Mouse (Mus musculus): ENCODE measurements at regions not wholly inside any gene's neighbourhood (a gene's known extent, or its start where the extent isn't known, plus 50 kb on each side); places are given as distances from the start of the nearest gene placed in this dataset.

DNA sequence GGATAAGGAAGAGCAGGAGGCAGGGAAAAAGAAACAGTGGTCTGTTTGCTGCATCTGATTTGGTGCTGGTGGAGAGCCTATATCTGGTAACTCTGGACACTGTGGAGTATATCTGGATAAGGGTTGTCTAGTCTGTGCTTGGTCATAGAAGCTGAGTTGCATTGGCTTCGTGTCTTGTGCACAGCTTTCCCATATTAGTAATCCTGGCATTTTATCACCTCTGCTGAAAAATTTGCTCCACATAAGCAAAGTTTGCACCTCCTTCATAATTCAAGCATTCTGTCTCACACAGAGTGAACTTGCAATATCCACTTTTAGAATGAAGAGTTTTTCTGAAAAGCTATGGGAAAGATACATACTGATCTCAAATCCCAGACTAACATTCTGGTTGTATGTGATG lies 269.8 kb upstream of the Zwint start:
- no peak for TF ChIP-seq CHD2 (IDR thresholded peaks at IDR 0.05; ENCODE audit: low read length)
- no peak for TF ChIP-seq ZMIZ1 (IDR thresholded peaks at IDR 0.05; ENCODE audit: low read depth, low read length)
- no peak for TF ChIP-seq MEF2A (IDR thresholded peaks at IDR 0.05; ENCODE audit: extremely low read depth, insufficient replicate concordance, low read depth, low read length, poor library complexity, severe bottlenecking)
- TF ChIP-seq EP300 (IDR thresholded peaks at IDR 0.05; ENCODE audit: low read depth in 1 of 2, low read length in 2 of 2) = no peak
- no peak for TF ChIP-seq USF2 (IDR thresholded peaks at IDR 0.05; ENCODE audit: borderline replicate concordance in 1 of 2, insufficient read depth in 1 of 2, low read depth in 1 of 2, low read length in 2 of 2)
- TF ChIP-seq CTCF (IDR thresholded peaks at IDR 0.05 in 2 of 3, conservative IDR thresholded peaks at IDR 0.05 in 1 of 3; ENCODE audit: control insufficient read depth in 1 of 3, insufficient read depth in 1 of 3, low read depth in 2 of 3, low read length in 3 of 3, poor library complexity in 1 of 3, severe bottlenecking in 1 of 3) = no peak
- no peak for TF ChIP-seq POLR2A (IDR thresholded peaks at IDR 0.05; ENCODE audit: control insufficient read depth in 1 of 2, insufficient read depth in 1 of 2, low read depth in 1 of 2, low read length in 2 of 2, poor library complexity in 1 of 2)
- no peak for TF ChIP-seq HCFC1 (IDR thresholded peaks at IDR 0.05; ENCODE audit: low read depth, low read length)
- no peak for TF ChIP-seq RAD21 (IDR thresholded peaks at IDR 0.05; ENCODE audit: low read depth, low read length)
- no peak for TF ChIP-seq SMC3 (IDR thresholded peaks at IDR 0.05; ENCODE audit: low read depth, low read length)
- no peak for TF ChIP-seq GATA1 (IDR thresholded peaks at IDR 0.05; ENCODE audit: low read depth, low read length)
- no peak for TF ChIP-seq MYB (IDR thresholded peaks at IDR 0.05; ENCODE audit: low read depth, low read length)
- no peak for TF ChIP-seq ETS1 (IDR thresholded peaks at IDR 0.05; ENCODE audit: low read depth, low read length)
- no peak for TF ChIP-seq MAZ (IDR thresholded peaks at IDR 0.05; ENCODE audit: low read depth, low read length)

All from MEL (cell line).